Mouse (Mus musculus): ENCODE measurements around the gene Eif3g. TPM values are rescaled to one million over a fixed set of nuclear protein-coding genes. Genes with fewer than 3 reads are reported as not detected.

The Eif3g gene
- polyA plus RNA-seq, 1 experiment from 2014 or later: 243 TPM

Small RNA genes within 50 kb of the gene (microRNA-seq; reads per million reads assigned to microRNA genes)
- gene Mir7081: 1.4 reads per million

Other genes starting within 250 kb of the Eif3g start
- 61.0 and 61.6 TPM in 2 replicates for gene Pin1, start 246.5 kb downstream of the Eif3g start, polyA plus RNA-seq (2015; fragmentation: Nextera tagmentation; extraction: Ambion mirVana)
- 225 and 251 TPM in 2 replicates for gene Olfm2, start 152.3 kb downstream of the Eif3g start, polyA plus RNA-seq (2015; fragmentation: Nextera tagmentation; extraction: Ambion mirVana)
- gene Col5a3, start 83.6 kb downstream of the Eif3g start, polyA plus RNA-seq (2015; fragmentation: Nextera tagmentation; extraction: Ambion mirVana): 0.85 and 1.3 TPM in 2 replicates
- not detected in 2 replicates for gene Rdh8, start 80.1 kb downstream of the Eif3g start, polyA plus RNA-seq (2015; fragmentation: Nextera tagmentation; extraction: Ambion mirVana)
- 7.1 and 13.7 TPM in 2 replicates for gene A230050P20Rik, start 30.0 kb downstream of the Eif3g start, polyA plus RNA-seq (2015; fragmentation: Nextera tagmentation; extraction: Ambion mirVana)
- 15.2 and 17.7 TPM in 2 replicates for gene Angptl6, start 18.9 kb downstream of the Eif3g start, polyA plus RNA-seq (2015; fragmentation: Nextera tagmentation; extraction: Ambion mirVana)
- 48.8 and 51.1 TPM in 2 replicates for gene Ppan, start 10.4 kb downstream of the Eif3g start, polyA plus RNA-seq (2015; fragmentation: Nextera tagmentation; extraction: Ambion mirVana)
- 67.7 and 71.7 TPM in 2 replicates for gene Dnmt1, start 61.3 kb upstream of the Eif3g start, polyA plus RNA-seq (2015; fragmentation: Nextera tagmentation; extraction: Ambion mirVana)
- gene S1pr2, start 78.2 kb upstream of the Eif3g start, polyA plus RNA-seq (2015; fragmentation: Nextera tagmentation; extraction: Ambion mirVana): 9.7 and 10.3 TPM in 2 replicates
- gene Mrpl4, start 104.1 kb upstream of the Eif3g start, polyA plus RNA-seq (2015; fragmentation: Nextera tagmentation; extraction: Ambion mirVana): 101 and 104 TPM in 2 replicates
- 3.0 and 3.1 TPM in 2 replicates for gene Icam1, start 117.4 kb upstream of the Eif3g start, polyA plus RNA-seq (2015; fragmentation: Nextera tagmentation; extraction: Ambion mirVana)
- 0.24 TPM in 1 of 2 replicates, not detected in the other for gene Icam4, start 130.8 kb upstream of the Eif3g start, polyA plus RNA-seq (2015; fragmentation: Nextera tagmentation; extraction: Ambion mirVana)
- gene Icam5, start 133.4 kb upstream of the Eif3g start, polyA plus RNA-seq (2015; fragmentation: Nextera tagmentation; extraction: Ambion mirVana): 2.2 and 2.5 TPM in 2 replicates
- gene Zglp1, start 168.5 kb upstream of the Eif3g start, polyA plus RNA-seq (2015; fragmentation: Nextera tagmentation; extraction: Ambion mirVana): 0.78 and 1.6 TPM in 2 replicates
- gene Gm49373, start 174.5 kb upstream of the Eif3g start, polyA plus RNA-seq (2015; fragmentation: Nextera tagmentation; extraction: Ambion mirVana): 1.8 and 1.9 TPM in 2 replicates
- 59.9 and 73.0 TPM in 2 replicates for gene Fdx1l, start 175.0 kb upstream of the Eif3g start, polyA plus RNA-seq (2015; fragmentation: Nextera tagmentation; extraction: Ambion mirVana)
- 1.6 and 1.9 TPM in 2 replicates for gene Gm38431, start 193.4 kb upstream of the Eif3g start, polyA plus RNA-seq (2015; fragmentation: Nextera tagmentation; extraction: Ambion mirVana)
- gene Raver1, start 193.4 kb upstream of the Eif3g start, polyA plus RNA-seq (2015; fragmentation: Nextera tagmentation; extraction: Ambion mirVana): 28.9 and 30.4 TPM in 2 replicates
- 9.7 and 9.9 TPM in 2 replicates for gene Tyk2, start 232.6 kb upstream of the Eif3g start, polyA plus RNA-seq (2015; fragmentation: Nextera tagmentation; extraction: Ambion mirVana)